Mouse (Mus musculus) forebrain, embryonic 12.5 days (tissue): Measurements from ENCODE around the gene Mkln1. TPM values are rescaled to one million over a fixed set of nuclear protein-coding genes. Genes with fewer than 3 reads are reported as not detected.

Experiments
- ATAC-seq: fragments of 200-750 bp; cut with Nextera tagmentation; 2 replicates; pipeline ENCODE4 v1.8.0; 2017; ENCODE audit warnings: moderate TSS enrichment; ENCODE audit not compliant: low FRiP score
- H3K27ac ChIP-seq: fragments of 300-500 bp; sonication (generic); 2 replicates; pipeline ENCODE4 v1.5.1; 2016; ENCODE audit warnings: mild to moderate bottlenecking
- H3K27me3 ChIP-seq: fragments of 300-500 bp; sonication (generic); 2 replicates; pipeline ENCODE4 v1.6.1; 2016; ENCODE audit warnings: mild to moderate bottlenecking
- H3K36me3 ChIP-seq: fragments of 300-500 bp; sonication (generic); replicated peaks from 2 replicates; pipeline ENCODE4 v1.6.1; 2016; ENCODE audit warnings: mild to moderate bottlenecking
- H3K4me1 ChIP-seq: fragments of 300-500 bp; sonication (generic); 2 replicates; pipeline ENCODE4 v1.6.1; 2016
- H3K4me2 ChIP-seq: fragments of 300-500 bp; sonication (generic); 2 replicates; pipeline ENCODE4 v1.6.1; 2016; ENCODE audit warnings: mild to moderate bottlenecking, moderate library complexity
- H3K4me3 ChIP-seq: fragments of 300-500 bp; sonication (generic); replicated peaks from 2 replicates; pipeline ENCODE4 v1.5.1; 2016; ENCODE audit warnings: mild to moderate bottlenecking
- H3K9ac ChIP-seq: fragments of 300-500 bp; sonication (generic); 2 replicates; pipeline ENCODE4 v1.6.1; 2016; ENCODE audit warnings: mild to moderate bottlenecking
- H3K9me3 ChIP-seq: fragments of 300-500 bp; sonication (generic); 2 replicates; pipeline ENCODE4 v1.6.1; 2016
- WGBS: fragments of 180-500 bp; shearing (Covaris S2); methylation state at CpG from one replicate; pipeline ENCODE4 v1.1.7; 2016; 5-methylcytosine and 5-hydroxymethylcytosine counted together
- polyA plus RNA-seq: library from polyadenylated mRNA; unstranded; fragments of >200 nt; fragmentation: Nextera tagmentation; extraction: Ambion mirVana; gene quantifications from 2 replicates; pipeline ENCODE4 v1.2.1, GENCODE M21; 2016

Mkln1 gene
- polyA plus RNA-seq, 1 experiment from 2014 or later, result 208 TPM

- H3K27me3 ChIP-seq, result no peaks in the 10 kb centered on the region
- H3K4me3 ChIP-seq, result no peak overlapping the region
- 93% methylated on average over 7 of the region's 7 CpGs for WGBS
- no peaks in the 10 kb centered on the region for H3K9me3 ChIP-seq
- no peak overlapping the region for H3K27ac ChIP-seq
- H3K4me2 ChIP-seq, result no peak overlapping the region
- ATAC-seq, result no peak
- no peaks in the 10 kb centered on the region for H3K36me3 ChIP-seq
- no peaks in the 10 kb centered on the region for H3K4me1 ChIP-seq
- H3K9ac ChIP-seq, result no peak overlapping the region
Measured at GRCm38 (mm10) chr6:31382989-31383388, 15.5 kb upstream of the Mkln1 start.

DNA sequence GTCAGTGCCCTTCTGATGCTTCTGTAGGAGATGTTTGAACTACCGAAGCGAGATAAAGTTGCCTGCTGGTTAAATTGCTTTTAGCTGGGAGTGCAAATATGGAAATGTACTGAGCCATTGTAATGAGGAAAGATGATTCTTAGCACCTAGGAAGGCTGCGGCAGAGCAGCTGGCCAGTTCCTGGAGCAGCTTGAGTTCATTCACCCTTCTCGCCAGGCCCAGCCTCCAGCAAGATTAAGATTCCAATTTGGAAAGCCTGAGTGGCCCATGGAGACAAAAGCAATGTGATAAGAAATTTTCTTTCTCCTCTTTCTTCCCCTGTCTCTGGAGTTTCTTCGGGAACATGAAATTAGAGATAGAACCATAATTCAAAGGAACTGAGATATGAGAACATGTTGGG is 13.7 kb upstream of the Mkln1 start:
- no peaks in the 10 kb centered on the region for H3K4me1 ChIP-seq
- no peaks in the 10 kb centered on the region for H3K9me3 ChIP-seq
- H3K27ac ChIP-seq, result no peak overlapping the region
- no peaks in the 10 kb centered on the region for H3K27me3 ChIP-seq
- H3K36me3 ChIP-seq, result no peaks in the 10 kb centered on the region
- ATAC-seq, result no peak
- 70% methylated on average over 5 of the region's 5 CpGs for WGBS
- no peak overlapping the region for H3K4me3 ChIP-seq
- H3K9ac ChIP-seq, result no peak overlapping the region
- H3K4me2 ChIP-seq, result no peak overlapping the region

- H3K9me3 ChIP-seq, result no peaks in the 10 kb centered on the region
Measured at GRCm38 (mm10) chr6:31385281-31386145, 13.0 kb upstream of the Mkln1 start.

DNA sequence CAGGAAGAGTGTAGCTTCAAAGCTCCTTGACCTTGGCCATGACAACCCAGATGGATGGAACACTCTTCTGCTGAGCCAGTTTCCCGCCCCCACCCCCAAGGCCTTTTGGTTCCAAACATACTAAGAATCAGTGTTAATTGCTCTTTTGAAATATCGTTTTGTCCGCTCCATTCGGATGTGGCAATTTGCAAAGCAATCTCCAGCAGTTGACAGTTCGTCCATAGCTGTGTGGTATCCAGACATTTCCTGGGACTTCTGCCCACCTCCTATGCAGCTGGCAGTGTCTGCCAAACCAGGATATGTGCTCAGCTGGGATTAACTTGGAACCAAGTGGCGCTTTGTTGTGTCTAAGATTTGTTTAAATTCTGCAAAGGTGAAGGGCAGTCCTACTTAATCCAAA is 8.8 kb upstream of the Mkln1 start:
- Histone ChIP-seq H3K4me1 (no peaks in the 10 kb centered on the region), H3K27ac (no peak overlapping the region), H3K36me3 (no peaks in the 10 kb centered on the region), H3K4me3 (no peak overlapping the region), H3K27me3 (no peaks in the 10 kb centered on the region), H3K9ac (no peak overlapping the region), H3K4me2 (no peak overlapping the region), H3K9me3 (no peaks in the 10 kb centered on the region)
- no peak for ATAC-seq
- 89% methylated on average over 6 of the region's 6 CpGs for WGBS

More at GRCm38 (mm10) chr6:31385281-31386145, 13.0 kb upstream of the Mkln1 start:
- Histone ChIP-seq H3K36me3 (no peaks in the 10 kb centered on the region), H3K4me3 (no peak overlapping the region), H3K27ac (no peak overlapping the region), H3K27me3 (no peaks in the 10 kb centered on the region), H3K4me2 (no peak overlapping the region), H3K9ac (no peak overlapping the region), H3K4me1 (no peaks in the 10 kb centered on the region)
- no peak for ATAC-seq
- WGBS, result 92% methylated on average over 10 of the region's 10 CpGs

DNA sequence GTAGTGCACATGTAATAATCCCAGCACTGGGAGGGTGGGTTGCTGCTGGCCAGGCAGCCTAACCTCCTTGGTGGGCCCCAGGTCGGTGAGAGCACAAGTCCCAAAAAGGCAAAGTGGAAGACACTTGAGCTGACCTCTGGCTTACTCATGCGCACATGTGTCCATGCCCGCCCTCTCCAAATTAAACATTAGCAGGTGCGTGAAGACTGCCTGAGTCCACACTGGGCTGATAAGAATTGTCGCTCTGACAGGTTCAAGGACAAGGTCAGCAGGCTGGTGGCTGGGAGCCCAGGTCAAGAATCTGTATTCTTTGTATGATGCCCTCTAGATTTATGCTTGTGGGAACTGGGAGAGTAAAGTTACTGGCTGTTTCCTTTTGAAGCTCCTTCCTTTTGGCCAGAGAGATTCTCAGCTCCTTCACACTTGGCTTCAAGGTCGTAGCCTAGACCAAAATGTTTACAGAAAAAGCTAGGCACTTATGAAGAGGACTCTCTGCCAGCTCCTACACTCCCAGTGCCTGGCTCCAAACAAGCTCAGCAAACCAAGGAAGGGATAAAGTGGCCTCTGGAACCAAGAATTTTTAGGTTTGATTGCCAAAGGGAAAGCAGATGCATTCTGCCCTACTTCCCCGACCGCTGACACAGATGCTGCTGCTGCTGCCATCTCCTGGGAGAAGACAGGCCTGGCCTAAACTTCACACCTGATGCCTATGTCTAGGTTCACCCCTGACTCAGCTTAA is 8.1 kb upstream of the Mkln1 start:
- H3K9ac ChIP-seq, result no peak overlapping the region
- no peak overlapping the region for H3K4me3 ChIP-seq
- H3K4me1 ChIP-seq, result no peaks in the 10 kb centered on the region
- no peaks in the 10 kb centered on the region for H3K36me3 ChIP-seq
- 78% methylated on average over 8 of the region's 8 CpGs for WGBS
- no peak overlapping the region for H3K4me2 ChIP-seq
- H3K9me3 ChIP-seq, result no peaks in the 10 kb centered on the region
- no peak for ATAC-seq
- H3K27me3 ChIP-seq, result no peaks in the 10 kb centered on the region
- no peak overlapping the region for H3K27ac ChIP-seq

GRCm38 (mm10) chr6:31392871-31393270 is 5.7 kb upstream of the Mkln1 start:
- WGBS, result 87% methylated on average over 5 of the region's 5 CpGs
- H3K9me3 ChIP-seq, result no peaks in the 10 kb centered on the region
- no peaks in the 10 kb centered on the region for H3K36me3 ChIP-seq
- H3K4me1 ChIP-seq, result peaks cover 3% of the 10 kb centered on the region; the same call in 1 of the 2 replicates
- H3K27me3 ChIP-seq, result no peaks in the 10 kb centered on the region
- H3K27ac ChIP-seq, result no peak overlapping the region
- ATAC-seq, result no peak
- no peak overlapping the region for H3K9ac ChIP-seq
- no peak overlapping the region for H3K4me3 ChIP-seq
- no peak overlapping the region for H3K4me2 ChIP-seq

DNA sequence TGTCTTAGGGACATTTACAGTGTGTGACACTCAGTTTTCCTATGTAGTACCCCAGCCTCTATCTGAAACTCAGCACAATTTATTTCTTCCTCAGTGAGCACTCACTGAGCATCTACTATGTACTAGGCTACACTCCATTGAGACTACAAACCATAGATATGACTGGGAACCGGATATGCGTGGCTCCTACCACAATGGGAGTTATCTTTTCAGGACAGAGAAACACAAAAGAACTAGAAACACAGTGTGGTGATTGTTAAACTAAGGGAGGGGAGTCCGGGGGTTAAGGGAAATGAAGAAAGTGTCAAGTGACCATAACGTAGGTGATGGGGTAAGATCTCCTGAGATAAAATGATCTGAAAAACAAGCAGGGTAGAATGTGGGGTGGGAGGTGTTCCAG is 2.4 kb upstream of the Mkln1 start:
- H3K27ac ChIP-seq, result no peak overlapping the region
- no peak for ATAC-seq
- H3K4me3 ChIP-seq, result no peak overlapping the region
- H3K4me2 ChIP-seq, result no peak overlapping the region
- peaks cover 23% of the 10 kb centered on the region for H3K4me1 ChIP-seq
- H3K36me3 ChIP-seq, result no peaks in the 10 kb centered on the region
- WGBS, result 71% methylated on average over 4 of the region's 4 CpGs
- no peaks in the 10 kb centered on the region for H3K27me3 ChIP-seq
- no peaks in the 10 kb centered on the region for H3K9me3 ChIP-seq
- H3K9ac ChIP-seq, result no peak overlapping the region

DNA sequence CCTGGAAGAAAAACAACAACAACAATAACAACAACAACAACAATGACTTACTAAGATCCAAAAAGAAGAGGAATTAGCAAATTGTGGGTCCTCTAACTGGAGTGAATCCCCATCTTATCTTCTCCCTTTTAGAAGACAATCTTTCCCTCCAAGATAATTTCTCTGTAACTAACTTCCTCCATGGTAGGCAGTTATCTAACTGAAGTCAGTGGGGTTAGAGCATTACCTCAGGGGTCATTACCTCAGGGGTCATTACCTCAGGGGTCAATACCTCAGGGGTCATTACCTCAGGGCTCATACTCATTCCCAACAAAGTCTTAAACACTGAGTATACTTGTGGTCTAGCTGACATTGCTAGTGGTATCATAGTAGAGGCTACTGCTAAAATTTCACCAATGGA is 1.2 kb upstream of the Mkln1 start:
- ATAC-seq, result no peak

DNA sequence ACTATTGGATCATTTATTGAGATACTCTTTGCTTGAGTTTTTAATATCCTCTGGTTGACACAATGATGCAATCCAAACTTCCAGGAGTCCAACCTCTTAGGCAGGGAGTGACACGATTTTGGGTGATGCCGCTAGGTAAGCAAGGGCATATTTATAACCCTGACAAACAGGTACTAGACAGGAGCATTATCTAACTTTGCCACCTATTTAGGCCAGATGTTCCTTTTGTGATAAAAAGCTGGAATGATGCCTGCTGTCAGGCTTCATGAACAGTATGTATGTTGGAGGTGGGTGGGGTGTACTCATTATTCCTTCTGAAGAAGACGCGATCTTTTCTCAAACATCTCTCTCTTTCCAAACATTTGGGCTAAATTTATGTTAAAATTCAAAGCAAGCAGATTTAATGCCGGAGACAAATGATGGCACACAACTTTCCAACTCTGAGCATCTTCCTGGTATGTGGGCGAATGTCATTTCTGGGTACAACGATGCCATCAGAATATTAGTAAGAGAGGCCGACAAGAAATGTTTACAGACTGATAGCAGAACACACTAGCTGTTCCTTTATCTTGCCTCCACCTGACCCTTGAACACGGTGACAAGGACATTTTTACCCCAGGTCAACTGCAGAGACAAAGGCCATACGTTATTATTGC is 632 bp upstream of the Mkln1 start:
- no peaks in the 10 kb centered on the region for H3K27me3 ChIP-seq
- H3K9me3 ChIP-seq, result no peaks in the 10 kb centered on the region
- peak overlapping the region; percentile 84 for H3K4me2 ChIP-seq
- H3K36me3 ChIP-seq, result no peaks in the 10 kb centered on the region
- H3K4me3 ChIP-seq, result peak overlapping the region; percentile 90
- H3K9ac ChIP-seq, result 0 out of 2 replicates have a peak overlapping the region, but pooled peaks have one; percentile 5
- H3K27ac ChIP-seq, result no peak overlapping the region
- no peak for ATAC-seq
- 66% methylated on average over 10 of the region's 10 CpGs for WGBS
- peaks cover 35% of the 10 kb centered on the region for H3K4me1 ChIP-seq

More for the DNA sequence above, 1.2 kb upstream of the Mkln1 start:
- peaks cover 31% of the 10 kb centered on the region for H3K4me1 ChIP-seq
- H3K9me3 ChIP-seq, result no peaks in the 10 kb centered on the region
- H3K36me3 ChIP-seq, result no peaks in the 10 kb centered on the region
- no peaks in the 10 kb centered on the region for H3K27me3 ChIP-seq
- no peak overlapping the region for H3K27ac ChIP-seq
- H3K9ac ChIP-seq, result no peak overlapping the region
- no peak overlapping the region for H3K4me3 ChIP-seq
- no peak overlapping the region for H3K4me2 ChIP-seq

GRCm38 (mm10) chr6:31399206-31399549 is 643 bp downstream of the Mkln1 start:
- peak overlapping the region; percentile 84 for H3K4me2 ChIP-seq
- peak overlapping the region; percentile 98 for H3K9ac ChIP-seq
- no peaks in the 10 kb centered on the region for H3K36me3 ChIP-seq
- peak overlapping the region; percentile 91 for H3K27ac ChIP-seq
- H3K27me3 ChIP-seq, result no peaks in the 10 kb centered on the region
- peaks cover 36% of the 10 kb centered on the region for H3K4me1 ChIP-seq
- WGBS, result under 1% methylated on average over 25 of the region's 28 CpGs
- peak; percentile 74 for ATAC-seq
- no peaks in the 10 kb centered on the region for H3K9me3 ChIP-seq
- peak overlapping the region; percentile 90 for H3K4me3 ChIP-seq

GRCm38 (mm10) chr6:31399566-31399965 is 1.0 kb downstream of the Mkln1 start:
- Histone ChIP-seq H3K4me2 (peak overlapping the region; percentile 84), H3K36me3 (no peaks in the 10 kb centered on the region), H3K4me3 (peak overlapping the region; percentile 90), H3K9me3 (no peaks in the 10 kb centered on the region), H3K27ac (peak overlapping the region; percentile 91; the same call in 1 of the 2 replicates), H3K27me3 (no peaks in the 10 kb centered on the region), H3K9ac (peak overlapping the region; percentile 98), H3K4me1 (peaks cover 39% of the 10 kb centered on the region)
- 2% methylated on average over 13 of the region's 13 CpGs for WGBS
- no peak for ATAC-seq

DNA sequence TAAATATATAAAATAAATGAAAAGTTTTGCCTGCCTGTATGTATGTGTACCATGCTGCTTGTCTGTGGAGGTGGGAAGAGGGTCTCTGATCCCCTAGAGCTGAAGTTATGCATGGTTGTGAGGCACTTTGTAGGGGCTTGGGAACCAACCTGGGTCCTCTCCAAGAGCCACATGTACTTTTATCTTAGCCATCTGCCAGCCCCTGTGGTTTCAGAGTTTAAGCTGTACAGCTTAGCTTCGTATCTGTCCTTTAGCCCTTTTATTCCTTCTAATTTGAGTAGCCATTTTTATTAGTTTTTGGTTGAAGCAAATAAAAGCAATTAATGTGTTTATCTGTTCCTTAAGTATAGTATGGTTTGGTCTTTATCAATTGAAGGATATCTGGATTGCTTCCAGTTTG is 12.5 kb downstream of the Mkln1 start:
- H3K27me3 ChIP-seq, result no peaks in the 10 kb centered on the region
- H3K4me2 ChIP-seq, result no peak overlapping the region
- H3K36me3 ChIP-seq, result no peaks in the 10 kb centered on the region
- H3K9me3 ChIP-seq, result no peaks in the 10 kb centered on the region
- peaks cover 17% of the 10 kb centered on the region for H3K4me1 ChIP-seq
- no peak overlapping the region for H3K9ac ChIP-seq
- no peak overlapping the region for H3K27ac ChIP-seq
- no peak overlapping the region for H3K4me3 ChIP-seq
- no peak for ATAC-seq
- WGBS, result 87% methylated on average over 1 of the region's 1 CpGs
